Mouse (Mus musculus) limb, embryonic 14.5 days (tissue): Measurements from ENCODE around the gene Adssl1. TPM values are rescaled to one million over a fixed set of nuclear protein-coding genes. Genes with fewer than 3 reads are reported as not detected.
A peak's percentile ranks its signal among the peaks of the same experiment; 100 is the strongest.

ENCODE experiments used
- ATAC-seq: fragments of 200-750 bp; cut with Nextera tagmentation; 2 replicates; pipeline ENCODE4 v1.8.0; 2017; ENCODE audit warnings: low read depth, moderate number of reproducible peaks, moderate TSS enrichment; ENCODE audit not compliant: low FRiP score
- DNase-seq: peaks from one replicate; pipeline ENCODE4 v3.0.0-alpha.2; 2015; ENCODE audit warnings: low spot score
- H3K27ac ChIP-seq: fragments of 300-500 bp; sonication (generic); replicated peaks from 2 replicates; pipeline ENCODE4 v1.5.1; 2014; ENCODE audit warnings: low read depth, mild to moderate bottlenecking, low read length, moderate library complexity, mixed read lengths
- H3K27me3 ChIP-seq: fragments of 300-500 bp; sonication (generic); 2 replicates; pipeline ENCODE4 v1.6.1; 2014; ENCODE audit warnings: low read length, mixed read lengths; ENCODE audit not compliant: control insufficient read depth, insufficient read depth
- H3K36me3 ChIP-seq: fragments of 300-500 bp; sonication (generic); 2 replicates; pipeline ENCODE4 v1.6.1; 2014; ENCODE audit warnings: mild to moderate bottlenecking, low read length, moderate library complexity, mixed read lengths; ENCODE audit not compliant: control insufficient read depth, insufficient read depth
- H3K4me1 ChIP-seq: fragments of 300-500 bp; sonication (generic); 2 replicates; pipeline ENCODE4 v1.6.1; 2014; ENCODE audit warnings: antibody characterized with exemption, low read length, mixed read lengths; ENCODE audit not compliant: control insufficient read depth, insufficient read depth
- H3K4me2 ChIP-seq: fragments of 300-500 bp; sonication (generic); replicated peaks from 2 replicates; pipeline ENCODE4 v1.6.1; 2014; ENCODE audit warnings: low read depth, mild to moderate bottlenecking, low read length, moderate library complexity; ENCODE audit not compliant: severe bottlenecking
- H3K4me3 ChIP-seq: fragments of 300-500 bp; sonication (generic); replicated peaks from 2 replicates; pipeline ENCODE4 v1.5.1; 2014; ENCODE audit warnings: low read length
- H3K9ac ChIP-seq: fragments of 300-500 bp; sonication (generic); 2 replicates; pipeline ENCODE4 v1.6.1; 2014; ENCODE audit warnings: mild to moderate bottlenecking, low read depth, low read length, moderate library complexity; ENCODE audit not compliant: severe bottlenecking
- H3K9me3 ChIP-seq: fragments of 300-500 bp; sonication (generic); 2 replicates; pipeline ENCODE4 v1.6.1; 2016; ENCODE audit warnings: low read length; ENCODE audit not compliant: control insufficient read depth
- POLR2A ChIP-seq: fragments of 200-500 bp; IDR thresholded peaks from 2 replicates; pipeline ENCODE4 v1.8.0; 2012; ENCODE audit warnings: inconsistent platforms, mild to moderate bottlenecking, moderate library complexity, borderline replicate concordance; ENCODE audit not compliant: insufficient read depth, insufficient read length; ENCODE audit errors: extremely low read depth
- WGBS: fragments of 180-500 bp; shearing (Covaris S2); extraction: QIAGEN DNeasy Blood & Tissue Kit; methylation state at CpG from one replicate; pipeline ENCODE4 v1.1.7; 2014; 5-methylcytosine and 5-hydroxymethylcytosine counted together
- polyA plus RNA-seq, 2 experiments: library from polyadenylated mRNA; depleted of rRNA in 1 of 2; stranded (reverse) in 1 of 2; unstranded in 1 of 2; fragments of >200 nt; fragmentation: Nextera tagmentation in 1 of 2; extraction: Ambion mirVana in 1 of 2; gene quantifications; 2 replicates each; pipeline versions ENCODE4 v1.2.1 to v1.2.3; 2012 to 2014

Gene Adssl1
- polyA plus RNA-seq, 2 experiments, result 15.0 to 18.9 TPM

DNA sequence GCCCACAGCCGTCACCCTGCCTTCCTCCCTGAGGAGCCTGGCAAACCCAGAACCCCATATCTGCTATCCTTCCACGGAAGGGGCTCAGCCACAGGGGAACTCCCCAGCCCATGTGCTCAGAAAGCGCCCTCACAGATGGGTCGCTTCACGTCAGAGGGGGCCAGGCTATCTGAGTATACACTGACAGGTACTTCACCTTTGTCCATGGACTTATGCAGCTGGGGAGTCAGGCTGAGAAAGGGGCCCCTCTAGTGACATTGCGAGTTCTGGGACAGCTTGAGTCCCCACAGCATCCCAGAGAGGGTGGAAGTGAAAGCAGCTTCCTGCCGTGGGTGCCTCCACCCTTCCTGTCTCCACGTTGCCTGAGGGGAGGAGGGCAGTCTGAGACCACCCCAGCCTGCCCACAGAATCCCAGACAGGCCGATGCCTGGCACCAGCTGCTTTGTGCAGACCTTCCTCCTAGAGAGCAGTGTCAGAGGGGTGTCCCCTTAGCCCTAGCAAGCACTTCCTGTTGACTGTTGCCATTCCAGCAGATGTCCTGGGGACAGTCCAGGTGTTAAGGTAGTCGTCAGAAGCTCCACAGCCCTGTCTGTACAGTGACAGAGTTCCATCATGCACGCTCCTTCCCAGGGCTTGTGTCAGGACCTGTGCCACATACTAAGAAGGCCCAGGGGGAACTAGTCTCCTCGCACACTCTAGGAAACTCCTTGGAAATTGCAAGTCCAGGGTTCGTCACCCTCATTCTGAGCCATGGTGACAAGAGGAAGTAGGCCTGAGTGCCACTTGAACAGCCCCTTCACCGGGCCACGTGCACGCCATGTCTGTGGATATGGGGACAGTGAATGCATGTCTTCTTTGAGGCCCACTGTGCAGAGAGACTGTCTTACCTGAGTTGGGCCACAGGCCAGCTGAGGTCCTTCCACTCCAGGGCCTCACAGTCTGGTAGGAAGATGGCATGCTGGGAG, 25.6 kb upstream of the Adssl1 start:
- no peak for ATAC-seq
- no peak overlapping the region for H3K4me2 ChIP-seq
- no peaks in the 10 kb centered on the region for H3K9me3 ChIP-seq
- H3K4me1 ChIP-seq, result peaks cover 34% of the 10 kb centered on the region
- DNase-seq, result no peak
- H3K36me3 ChIP-seq, result no peaks in the 10 kb centered on the region
- peak overlapping the region; percentile 38; the same call in 1 of the 2 replicates for H3K27ac ChIP-seq
- H3K9ac ChIP-seq, result no peak overlapping the region; the same call in 1 of the 2 replicates
- no peak for TF ChIP-seq POLR2A
- H3K4me3 ChIP-seq, result no peak overlapping the region
- H3K27me3 ChIP-seq, result no peaks in the 10 kb centered on the region
- WGBS, result 69% methylated on average over 14 of the region's 16 CpGs

- 38% methylated on average over 4 of the region's 4 CpGs for WGBS
- DNase-seq (no peak), ATAC-seq (no peak)
- H3K9me3 ChIP-seq, result no peaks in the 10 kb centered on the region
- peaks cover 26% of the 10 kb centered on the region for H3K4me1 ChIP-seq
- no peak for TF ChIP-seq POLR2A
- no peaks in the 10 kb centered on the region for H3K36me3 ChIP-seq
- no peak overlapping the region for H3K4me2 ChIP-seq
- H3K27ac ChIP-seq, result 0 out of 2 replicates have a peak overlapping the region, but pooled peaks have one; percentile 38
- no peak overlapping the region for H3K4me3 ChIP-seq
- no peaks in the 10 kb centered on the region for H3K27me3 ChIP-seq
- H3K9ac ChIP-seq, result 0 out of 2 replicates have a peak overlapping the region, but pooled peaks have one; percentile 6
Observed at GRCm38 (mm10) chr12:112594989-112595388, 24.9 kb upstream of the Adssl1 start.

DNA sequence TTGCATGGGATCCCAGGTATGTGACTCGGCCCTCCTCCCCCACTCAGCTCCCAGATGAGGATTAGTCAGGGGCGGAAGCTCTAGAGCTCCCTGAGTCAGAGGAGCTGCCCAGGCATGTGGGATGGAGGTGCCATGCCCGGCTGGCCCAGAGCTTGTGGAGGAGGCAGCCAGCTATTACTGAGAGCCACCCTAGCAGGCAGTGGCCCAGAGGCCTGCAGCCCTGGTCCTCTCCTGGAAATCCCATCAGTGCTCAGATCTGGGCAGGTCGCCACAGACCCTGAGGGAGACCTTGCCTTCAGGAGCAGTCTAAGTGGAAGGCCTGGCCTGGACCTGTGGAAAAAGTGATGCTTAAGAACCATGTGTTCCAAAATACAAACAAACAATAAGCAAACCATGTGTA, 24.2 kb upstream of the Adssl1 start:
- no peak for TF ChIP-seq POLR2A
- H3K4me1 ChIP-seq, result peaks cover 25% of the 10 kb centered on the region
- ATAC-seq (no peak), DNase-seq (no peak)
- no peak overlapping the region for H3K4me2 ChIP-seq
- H3K4me3 ChIP-seq, result no peak overlapping the region
- 0 out of 2 replicates have a peak, but pooled peaks cover 3% of the 10 kb centered on the region for H3K36me3 ChIP-seq
- no peak overlapping the region for H3K27ac ChIP-seq
- H3K9ac ChIP-seq, result 0 out of 2 replicates have a peak overlapping the region, but pooled peaks have one; percentile 6
- WGBS, result 60% methylated on average over 4 of the region's 4 CpGs
- H3K27me3 ChIP-seq, result no peaks in the 10 kb centered on the region
- H3K9me3 ChIP-seq, result no peaks in the 10 kb centered on the region

- peaks cover 25% of the 10 kb centered on the region for H3K4me1 ChIP-seq
- no peak for TF ChIP-seq POLR2A
- 0 out of 2 replicates have a peak, but pooled peaks cover 7% of the 10 kb centered on the region for H3K36me3 ChIP-seq
- no peaks in the 10 kb centered on the region for H3K27me3 ChIP-seq
- H3K4me3 ChIP-seq, result no peak overlapping the region
- H3K27ac ChIP-seq, result no peak overlapping the region
- DNase-seq, result no peak
- no peak overlapping the region for H3K9ac ChIP-seq
- ATAC-seq, result no peak
- H3K4me2 ChIP-seq, result no peak overlapping the region
- H3K9me3 ChIP-seq, result no peaks in the 10 kb centered on the region
- WGBS, result 42% methylated on average over 9 of the region's 9 CpGs
Observed at GRCm38 (mm10) chr12:112596454-112596853, 23.4 kb upstream of the Adssl1 start.

GRCm38 (mm10) chr12:112596891-112597500, 22.8 kb upstream of the Adssl1 start:
- no peaks in the 10 kb centered on the region for H3K9me3 ChIP-seq
- H3K4me1 ChIP-seq, result peaks cover 25% of the 10 kb centered on the region
- 0 out of 2 replicates have a peak, but pooled peaks cover 11% of the 10 kb centered on the region for H3K36me3 ChIP-seq
- 72% methylated on average over 14 of the region's 14 CpGs for WGBS
- H3K9ac ChIP-seq, result no peak overlapping the region
- no peak overlapping the region for H3K4me2 ChIP-seq
- H3K27me3 ChIP-seq, result no peaks in the 10 kb centered on the region
- H3K27ac ChIP-seq, result no peak overlapping the region
- no peak for TF ChIP-seq POLR2A
- DNase-seq, result no peak
- no peak for ATAC-seq
- H3K4me3 ChIP-seq, result no peak overlapping the region
